Mouse (Mus musculus): ENCODE measurements around the gene Cd200r4. TPM values are rescaled to one million over a fixed set of nuclear protein-coding genes. Genes with fewer than 3 reads are reported as not detected.

Cd200r4 gene
- under 1 TPM; 0.23 to 0.32 TPM for total RNA-seq (2021)
- long read RNA-seq, experiment 1 = 0 reads
- long read RNA-seq, experiment 2 = 0 reads

DNA sequence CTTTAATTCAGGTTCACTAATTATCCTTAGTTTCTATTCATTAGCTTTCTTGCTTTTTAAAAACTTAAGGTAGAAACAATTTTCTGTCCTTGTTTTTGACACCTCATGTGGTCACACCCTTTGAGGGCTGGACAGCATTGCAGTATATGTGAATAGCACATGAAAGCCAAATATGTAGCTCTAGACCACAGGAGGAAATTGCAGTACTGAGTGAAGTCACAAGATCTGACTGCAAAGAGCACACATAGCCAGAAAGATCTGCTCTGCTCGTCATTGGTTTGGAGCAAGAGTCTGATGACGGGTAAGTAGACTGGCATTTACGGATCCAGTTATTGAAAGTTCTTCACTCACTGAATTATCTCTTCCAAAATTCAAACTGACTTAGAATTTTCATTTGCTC, at the start of gene Cd200r4:
Cd200r4 (plus strand) TSS at position 190 of the 400 bp plus-strand sequence.
- DNase-seq (ENCODE audit: extremely low spot score in 1 of 2, low spot score in 2 of 2) = no peak
- no peak within 1 kb of the TSS for H3K4me3 ChIP-seq
- no peak within 1 kb of the TSS for H3K27ac ChIP-seq
- intact Hi-C loops (cut with DNase I) = loop anchor here (5.0 kb wide), 1 partner anchor 61 kb away; no protein-coding TSS in a partner anchor
- TF ChIP-seq CTCF (IDR thresholded peaks at IDR 0.05) = no peak

DNA sequence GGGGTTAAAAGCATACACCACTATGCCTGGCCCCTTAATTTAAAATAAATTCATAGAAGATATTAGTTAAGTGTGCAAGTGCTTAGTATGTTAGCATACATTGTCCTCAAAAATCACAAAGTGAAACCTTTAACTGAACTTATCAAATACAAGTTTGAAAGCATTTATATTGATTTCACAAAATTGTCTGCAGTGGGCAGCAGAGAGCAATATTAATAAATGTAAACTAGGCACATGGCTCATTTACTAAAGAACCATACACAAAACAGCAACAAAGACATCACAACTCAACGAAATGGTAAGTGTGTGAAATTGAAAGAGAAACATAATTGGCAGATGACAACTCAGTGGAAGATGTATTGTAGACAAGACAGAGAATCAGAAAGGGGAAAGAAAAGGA, 49.7 kb upstream of the Cd200r4 start:
- peak; percentile 25 for TF ChIP-seq CTCF (IDR thresholded peaks at IDR 0.05)
- Histone ChIP-seq H3K27ac (no peak overlapping the region), H3K4me3 (no peak overlapping the region)
- intact Hi-C loops (cut with DNase I) = loop anchor here (2.0 to 10.0 kb wide), 2 partner anchors 37 to 363 kb away; partner anchors contain the start of gene Nepro
- DNase-seq (ENCODE audit: extremely low spot score in 1 of 2, low spot score in 2 of 2) = no peak

DNA sequence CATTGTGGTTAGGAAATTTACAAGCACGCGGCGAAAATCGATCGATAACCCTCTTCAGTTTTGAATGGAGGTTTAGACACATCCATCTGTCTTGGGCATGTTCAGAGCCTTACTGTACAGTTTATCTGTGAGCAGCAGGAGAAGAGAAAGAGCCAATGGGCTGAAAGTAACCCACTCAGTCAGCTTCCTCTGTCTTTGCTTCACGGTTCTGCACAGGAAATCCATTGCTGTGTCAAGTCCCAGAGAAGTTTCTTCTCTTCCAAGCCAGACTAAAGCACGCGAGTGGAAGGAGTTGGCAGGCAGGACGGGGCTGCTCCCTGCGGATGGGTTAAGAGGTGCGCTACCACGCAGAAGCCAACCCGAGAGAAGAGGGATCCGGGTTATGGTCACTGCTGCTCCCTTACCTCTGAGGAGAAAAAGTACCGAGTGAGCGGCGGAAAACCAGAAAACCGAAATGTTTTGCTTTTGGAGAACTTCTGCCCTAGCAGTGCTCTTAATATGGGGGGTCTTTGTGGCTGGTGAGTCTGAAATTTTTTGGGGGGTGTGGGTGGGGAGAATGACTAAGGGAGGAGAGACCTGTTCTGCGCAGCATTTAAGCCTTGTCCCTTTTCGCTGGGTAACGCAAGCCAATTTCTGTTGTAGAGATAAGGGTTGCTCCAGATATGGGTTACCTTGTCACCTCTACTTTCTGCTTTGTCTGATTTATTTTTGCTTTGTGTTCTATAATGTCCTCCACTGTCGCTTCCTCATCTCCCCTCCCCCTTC, 45.8 kb upstream of the Cd200r4 start, which contains the start of gene Cd200r1:
Cd200r1 (plus strand) TSS at position 182 of the 765 bp plus-strand sequence.
- intact Hi-C loops (cut with DNase I) = loop anchor here (2.0 to 10.0 kb wide), 3 partner anchors 257 to 359 kb away; partner anchors contain the start of gene Ccdc80
- no peak for DNase-seq (ENCODE audit: extremely low spot score in 1 of 2, low spot score in 2 of 2)
- H3K27ac ChIP-seq = no peak within 1 kb of the TSS; the same call in 1 of the 2 replicates
- H3K4me3 ChIP-seq = peak within 1 kb of the TSS; percentile 4
- no peak for TF ChIP-seq CTCF (IDR thresholded peaks at IDR 0.05)

DNA sequence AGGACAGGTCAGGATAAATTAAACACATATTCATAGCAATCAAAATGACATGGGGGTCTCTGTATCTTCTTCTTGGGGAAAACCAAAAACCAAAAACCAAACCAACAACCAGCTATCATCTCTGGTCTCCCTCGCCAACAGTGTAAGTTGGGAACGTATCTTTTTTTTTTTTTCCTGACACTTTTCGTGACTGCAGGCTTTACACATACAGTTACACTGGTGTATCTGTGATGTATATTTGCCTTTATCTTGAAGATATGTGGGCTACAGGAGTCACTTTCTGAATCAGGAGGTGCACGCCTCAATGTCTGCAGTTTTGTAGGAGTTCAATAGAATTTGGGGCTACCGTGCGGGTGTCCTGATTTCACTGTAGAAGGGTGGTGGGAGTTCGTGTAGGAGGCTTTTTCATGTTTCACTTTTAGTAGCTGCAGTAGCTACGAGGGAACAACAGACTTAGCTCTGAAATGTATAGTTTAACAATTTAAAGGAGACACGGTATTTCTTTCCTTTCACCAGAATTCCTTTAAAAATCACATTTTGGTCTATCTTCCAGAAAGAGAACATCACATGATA, 45.1 kb upstream of the Cd200r4 start:
- TF ChIP-seq CTCF (IDR thresholded peaks at IDR 0.05) = no peak
- no peak for DNase-seq (ENCODE audit: extremely low spot score in 1 of 2, low spot score in 2 of 2)
- peak overlapping the region; percentile 47 for H3K27ac ChIP-seq
- peak overlapping the region; percentile 4 for H3K4me3 ChIP-seq
- intact Hi-C loops (cut with DNase I) = loop anchor here (2.0 to 10.0 kb wide), 3 partner anchors 256 to 358 kb away; partner anchors contain the start of gene Ccdc80

DNA sequence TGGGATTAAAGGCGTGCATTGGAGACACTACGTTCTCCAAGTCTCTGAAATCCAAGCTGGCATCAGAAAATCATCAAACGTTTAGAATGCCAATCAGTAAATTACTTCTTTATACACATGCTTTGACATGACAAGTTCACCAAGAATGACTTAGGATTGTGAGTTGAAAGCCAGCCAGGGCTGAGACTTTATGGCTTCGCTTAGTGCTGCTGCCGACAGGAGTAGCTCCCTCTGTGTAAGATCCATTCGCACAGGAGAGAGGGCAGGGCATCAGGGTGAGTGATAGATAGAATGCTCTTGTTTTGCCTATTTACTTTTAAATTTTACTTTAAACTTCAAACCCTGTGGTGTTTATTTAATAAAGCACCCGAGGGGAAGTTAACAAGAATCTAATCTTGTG, 44.0 kb upstream of the Cd200r4 start:
- intact Hi-C loops (cut with DNase I) = loop anchor here (2.0 to 10.0 kb wide), 3 partner anchors 255 to 357 kb away; partner anchors contain the start of gene Ccdc80
- DNase-seq (ENCODE audit: extremely low spot score in 1 of 2, low spot score in 2 of 2) = no peak
- TF ChIP-seq CTCF (IDR thresholded peaks at IDR 0.05) = no peak
- Histone ChIP-seq H3K27ac (no peak overlapping the region), H3K4me3 (no peak overlapping the region)

DNA sequence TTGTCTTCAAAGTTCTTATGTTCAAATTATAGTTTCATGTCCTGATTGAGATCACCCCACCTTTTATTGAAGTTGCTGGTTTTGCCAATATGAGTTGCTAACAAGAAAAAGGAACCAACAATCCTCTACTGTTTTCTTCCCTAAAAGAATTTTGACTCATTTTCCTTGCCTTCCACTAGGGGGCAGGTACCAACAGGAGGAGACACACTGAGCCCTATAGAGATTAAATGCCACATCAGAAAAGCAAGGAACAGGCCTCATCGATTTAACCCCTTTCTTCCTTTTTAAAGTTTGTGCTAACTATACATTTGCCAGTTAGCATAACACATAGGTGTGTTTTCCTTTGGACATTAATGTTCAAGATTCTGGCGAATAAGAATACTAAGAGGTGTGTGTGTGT, 43.6 kb upstream of the Cd200r4 start:
- peak; percentile 78 for TF ChIP-seq CTCF (IDR thresholded peaks at IDR 0.05)
- Histone ChIP-seq H3K27ac (no peak overlapping the region), H3K4me3 (no peak overlapping the region)
- DNase-seq (ENCODE audit: extremely low spot score in 1 of 2, low spot score in 2 of 2) = no peak
- intact Hi-C loops (cut with DNase I) = loop anchor here (2.0 to 10.0 kb wide), 3 partner anchors 254 to 357 kb away; partner anchors contain the start of gene Ccdc80

DNA sequence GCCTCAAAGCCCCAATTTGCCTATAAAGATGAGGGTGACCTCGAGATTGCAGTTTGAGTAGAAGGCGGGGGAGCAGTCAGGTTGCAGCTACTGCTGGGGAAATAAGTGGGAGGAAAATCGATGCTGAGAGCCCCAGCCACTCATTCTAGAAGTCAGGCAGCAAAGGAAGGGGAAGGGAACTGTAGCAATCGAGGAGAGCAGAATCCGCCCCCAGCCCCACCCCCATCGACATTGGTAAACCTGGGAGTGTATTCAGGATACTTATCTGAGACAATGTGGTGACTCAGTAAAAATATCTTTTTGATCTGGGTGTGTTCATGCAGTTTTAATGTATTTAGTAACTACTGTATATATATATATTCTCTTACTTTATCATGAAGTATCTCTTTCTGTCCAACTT, 39.0 kb upstream of the Cd200r4 start:
- intact Hi-C loops (cut with DNase I) = no loop called here
- TF ChIP-seq CTCF (IDR thresholded peaks at IDR 0.05) = no peak
- Histone ChIP-seq H3K4me3 (no peak overlapping the region), H3K27ac (no peak overlapping the region)
- DNase-seq (ENCODE audit: extremely low spot score in 1 of 2, low spot score in 2 of 2) = no peak

DNA sequence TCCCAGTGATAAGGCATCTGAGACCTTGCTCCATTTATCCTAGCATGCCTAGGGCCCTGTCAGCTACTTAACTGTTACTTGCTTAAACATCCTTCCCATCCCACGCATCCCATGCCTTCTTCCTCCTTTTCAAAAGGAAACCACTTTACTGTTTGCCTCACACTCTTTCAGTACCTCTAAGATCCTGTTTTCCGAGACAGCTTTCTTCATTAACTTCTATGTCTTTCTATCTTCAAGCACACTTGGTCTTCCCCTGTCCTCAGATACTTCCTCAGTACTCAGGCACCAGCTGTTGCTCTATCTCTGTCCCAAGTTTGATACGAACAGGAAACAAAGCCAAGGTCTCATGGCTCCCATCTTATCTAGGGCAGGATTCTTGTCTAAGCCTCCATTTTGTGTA, 37.9 kb upstream of the Cd200r4 start:
- Histone ChIP-seq H3K4me3 (no peak overlapping the region), H3K27ac (no peak overlapping the region)
- intact Hi-C loops (cut with DNase I) = no loop called here
- no peak for TF ChIP-seq CTCF (IDR thresholded peaks at IDR 0.05)
- no peak for DNase-seq (ENCODE audit: extremely low spot score in 1 of 2, low spot score in 2 of 2)

DNA sequence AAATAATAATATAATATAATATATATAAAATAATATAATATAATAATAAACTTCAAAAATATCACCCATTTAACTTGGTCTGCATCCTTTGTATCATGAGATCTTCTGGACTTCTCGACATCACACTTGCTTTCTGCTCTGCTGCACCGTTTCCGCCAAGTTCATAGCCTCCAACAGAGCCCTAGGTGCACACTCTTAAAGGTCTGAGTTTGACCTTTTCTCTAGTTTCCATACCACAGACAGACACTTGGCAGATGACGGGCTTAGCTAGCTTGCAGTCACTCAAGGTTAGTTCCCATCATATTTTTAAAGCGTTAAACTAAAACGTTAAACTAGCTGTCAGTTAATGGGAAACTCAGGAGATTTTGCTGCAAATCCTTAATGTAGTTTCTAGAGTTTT, 37.3 kb upstream of the Cd200r4 start:
- no peak for DNase-seq (ENCODE audit: extremely low spot score in 1 of 2, low spot score in 2 of 2)
- TF ChIP-seq CTCF (IDR thresholded peaks at IDR 0.05) = no peak
- intact Hi-C loops (cut with DNase I) = no loop called here
- no peak overlapping the region for H3K27ac ChIP-seq
- no peak overlapping the region for H3K4me3 ChIP-seq

DNA sequence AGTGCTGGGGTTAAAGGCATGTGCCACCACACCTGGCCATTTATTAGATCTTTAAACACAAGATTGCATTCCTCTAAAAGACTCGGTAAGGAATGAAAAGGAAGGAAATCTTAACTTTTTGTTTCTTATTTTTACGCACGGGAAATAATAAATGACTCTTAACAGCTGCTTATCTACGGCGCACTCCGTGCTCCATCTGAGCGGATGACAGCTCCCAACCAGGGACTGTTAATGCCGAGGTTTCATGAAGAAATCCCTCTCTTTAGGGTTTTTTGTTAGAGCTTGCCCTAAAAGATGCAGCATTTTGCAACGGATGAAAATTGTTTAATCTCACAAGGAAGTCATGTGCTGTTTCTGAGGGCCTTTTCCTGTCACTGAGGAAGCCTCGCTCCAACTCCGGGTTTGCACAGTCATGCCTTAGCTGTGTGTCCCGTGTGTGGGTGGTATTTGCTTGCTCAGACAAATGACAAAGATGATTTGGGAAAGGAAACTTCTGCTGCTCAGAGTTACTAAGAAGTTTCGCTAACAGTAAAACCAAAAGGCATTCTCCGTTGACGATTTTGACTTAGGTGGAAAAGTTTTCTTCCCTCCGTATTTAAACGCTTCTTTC, 32.9 kb upstream of the Cd200r4 start:
- intact Hi-C loops (cut with DNase I) = no loop called here
- no peak overlapping the region for H3K4me3 ChIP-seq
- no peak for TF ChIP-seq CTCF (IDR thresholded peaks at IDR 0.05)
- no peak overlapping the region for H3K27ac ChIP-seq
- DNase-seq (ENCODE audit: extremely low spot score in 1 of 2, low spot score in 2 of 2) = no peak

DNA sequence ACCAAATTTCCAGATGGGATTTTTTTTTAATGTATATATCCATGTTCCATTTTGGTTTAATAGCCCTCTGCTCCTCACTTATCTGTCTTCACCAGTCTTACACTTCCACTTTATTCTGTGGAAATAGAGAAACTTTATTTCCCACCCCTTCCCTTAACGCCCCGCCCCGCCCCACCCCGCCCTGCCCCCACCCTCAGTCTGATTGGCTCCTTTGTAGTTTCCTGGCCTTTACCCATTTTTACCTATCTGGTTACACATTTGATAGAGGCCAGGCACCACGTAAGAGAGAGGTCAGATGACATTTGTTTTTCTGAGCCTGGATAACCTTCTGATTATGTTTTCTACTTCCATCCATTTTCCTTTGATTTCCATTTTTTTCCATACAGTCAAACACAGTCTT, 32.0 kb upstream of the Cd200r4 start:
- no peak for DNase-seq (ENCODE audit: extremely low spot score in 1 of 2, low spot score in 2 of 2)
- H3K4me3 ChIP-seq = no peak overlapping the region
- intact Hi-C loops (cut with DNase I) = no loop called here
- no peak overlapping the region for H3K27ac ChIP-seq
- TF ChIP-seq CTCF (IDR thresholded peaks at IDR 0.05) = no peak

DNA sequence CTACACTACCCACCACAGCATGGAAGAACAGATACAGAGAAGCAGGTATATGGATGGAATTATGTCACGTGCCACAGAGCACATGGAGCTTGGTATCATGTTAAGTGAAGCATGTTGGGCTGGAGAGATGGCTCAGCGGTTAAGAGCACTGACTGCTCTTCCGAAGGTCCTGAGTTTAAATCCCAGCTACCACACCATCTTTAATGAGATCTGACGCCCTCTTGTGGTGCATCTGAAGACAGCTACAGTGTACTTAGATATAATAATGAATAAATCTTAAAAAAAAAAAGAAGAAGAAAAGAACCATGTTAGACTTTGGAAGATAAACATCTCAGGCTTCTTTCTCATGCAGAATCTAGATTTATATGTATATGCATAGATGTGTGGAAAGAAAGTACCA, 30.8 kb upstream of the Cd200r4 start:
- no peak for TF ChIP-seq CTCF (IDR thresholded peaks at IDR 0.05)
- Histone ChIP-seq H3K27ac (no peak overlapping the region), H3K4me3 (no peak overlapping the region)
- intact Hi-C loops (cut with DNase I) = no loop called here
- no peak for DNase-seq (ENCODE audit: extremely low spot score in 1 of 2, low spot score in 2 of 2)

All from left cerebral cortex, adult 2 months (tissue).